In genomic region chr7:92210701-92211100, GRCm38 (mm10) we compare ENCODE assay signal across 24 mouse cellular contexts.
"Had no signal": no experiment of that assay in that cellular context is flagged by ENCODE, and none has a peak within 500 bp of the region (broad histone marks: within the 10 kb centered on the region; RNA-seq: fewer than 3 reads in every experiment).

No protein-coding gene starts in this region.

- H3K4me2 ChIP-seq: heart, embryonic 12.5 days; heart, embryonic 15.5 days; hindbrain, embryonic 13.5 days; hindbrain, embryonic 15.5 days; limb, embryonic 12.5 days; liver, embryonic 11.5 days; liver, embryonic 13.5 days; liver, embryonic 15.5 days had no signal

- H3K9ac ChIP-seq: forebrain, postnatal 0 days; heart, embryonic 12.5 days; heart, embryonic 15.5 days; hindbrain, embryonic 13.5 days; hindbrain, embryonic 15.5 days; limb, embryonic 12.5 days; liver, embryonic 13.5 days; liver, embryonic 15.5 days had no signal

- H3K27ac ChIP-seq: heart, embryonic 10.5 days; hindbrain, embryonic 13.5 days; hindbrain, embryonic 15.5 days; hindbrain, postnatal 0 days; limb, embryonic 10.5 days; liver, embryonic 13.5 days; liver, embryonic 15.5 days had no signal

- H3K9me3 ChIP-seq: heart, embryonic 10.5 days; heart, embryonic 12.5 days; heart, embryonic 15.5 days; hindbrain, embryonic 13.5 days; hindbrain, embryonic 15.5 days; limb, embryonic 10.5 days; limb, embryonic 12.5 days; liver, embryonic 13.5 days; liver, embryonic 15.5 days had no signal

- ATAC-seq: forebrain, postnatal 0 days; hindbrain, postnatal 0 days; intestine, postnatal 0 days had no signal

- DNase-seq: forebrain, postnatal 0 days; gastrocnemius, postnatal 14 days; gastrocnemius, postnatal 36 days; heart, adult 18-20 months; heart, postnatal 14 days; heart, postnatal 36 days; kidney, adult 18-20 months; kidney, adult 8-10 months; kidney, postnatal 10 days; kidney, postnatal 25 days; kidney, postnatal 4 days; liver; liver, embryonic 13.5 days had no signal

- H3K4me3 ChIP-seq: heart, embryonic 10.5 days; heart, embryonic 12.5 days; heart, embryonic 15.5 days; hindbrain, embryonic 13.5 days; hindbrain, embryonic 15.5 days; limb, embryonic 10.5 days; limb, embryonic 12.5 days; liver, embryonic 13.5 days; liver, embryonic 15.5 days had no signal

- H3K4me1 ChIP-seq: heart, embryonic 10.5 days; heart, embryonic 15.5 days; hindbrain, embryonic 13.5 days; hindbrain, embryonic 15.5 days; limb, embryonic 10.5 days; liver, embryonic 13.5 days; liver, embryonic 15.5 days had no signal

- H3K36me3 ChIP-seq: heart, embryonic 10.5 days; heart, embryonic 12.5 days; heart, embryonic 15.5 days; hindbrain, embryonic 13.5 days; hindbrain, embryonic 15.5 days; limb, embryonic 10.5 days; limb, embryonic 12.5 days; liver, embryonic 13.5 days; liver, embryonic 15.5 days had no signal

- H3K27me3 ChIP-seq: heart, embryonic 12.5 days; heart, embryonic 15.5 days; hindbrain, embryonic 13.5 days; hindbrain, embryonic 15.5 days; limb, embryonic 12.5 days; liver, embryonic 13.5 days; liver, embryonic 15.5 days had no signal
